Mouse (Mus musculus): Measurements from ENCODE around the gene Snx3.

Snx3 gene

DNA sequence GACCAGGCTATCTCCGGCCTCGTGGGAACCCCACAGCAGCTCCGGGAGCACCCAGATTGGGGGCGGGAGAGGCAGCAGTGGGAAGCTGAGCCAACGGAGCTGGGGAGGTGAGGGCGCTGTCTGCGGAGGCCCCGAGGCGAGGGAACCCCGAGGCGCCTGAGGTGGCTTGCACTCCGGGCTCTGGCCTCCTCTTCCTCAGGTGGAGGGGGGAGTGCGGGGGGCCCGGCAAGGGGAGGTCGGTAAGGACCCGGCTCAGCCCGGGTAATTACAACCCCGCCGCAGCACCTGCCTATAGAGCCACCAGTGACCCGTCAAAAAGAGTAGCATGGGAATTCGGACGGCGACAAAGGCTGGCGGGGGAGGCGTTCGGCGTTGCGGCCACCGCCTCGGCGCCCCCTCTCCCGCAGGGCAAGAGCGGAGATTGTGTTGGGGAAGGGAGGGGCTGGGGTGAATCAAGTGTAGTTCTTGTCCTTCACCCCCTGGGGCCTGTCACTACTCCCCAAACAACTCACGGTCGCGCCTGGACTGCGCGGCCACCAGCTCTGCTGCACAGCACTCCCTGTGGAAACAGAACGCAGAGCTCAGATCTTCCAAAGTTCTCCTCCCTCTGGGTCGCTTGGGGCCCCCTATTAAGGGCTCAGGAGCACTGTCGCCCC, 77.8 kb downstream of the Snx3 start:
- DNase-seq, result no peak

GRCm38 (mm10) chr10:42580131-42580950, 78.5 kb downstream of the Snx3 start:
- DNase-seq, result no peak

DNA sequence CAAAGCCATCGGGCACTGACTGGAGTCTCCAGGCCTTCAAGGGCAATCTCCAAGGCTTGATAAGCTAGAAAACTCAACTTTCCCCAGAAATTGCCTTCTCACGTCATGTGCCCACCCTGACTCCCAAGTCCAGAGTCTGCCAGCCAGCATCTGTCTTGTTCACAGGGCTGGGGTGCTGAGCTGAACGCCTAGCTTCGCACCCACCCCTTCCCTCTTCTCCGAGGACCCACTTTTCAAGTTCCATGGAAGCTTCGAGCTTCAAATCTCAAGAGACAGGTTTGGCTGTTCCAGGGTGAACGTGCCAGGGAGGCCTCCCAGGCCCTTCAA, 79.1 kb downstream of the Snx3 start:
- DNase-seq, result no peak

GRCm38 (mm10) chr10:42581694-42582565, 80.1 kb downstream of the Snx3 start:
- no peak for DNase-seq

- DNase-seq, result no peak
Measured at GRCm38 (mm10) chr10:42582566-42583110, 80.8 kb downstream of the Snx3 start.

- no peak for DNase-seq
Measured at GRCm38 (mm10) chr10:42583157-42583872, 81.5 kb downstream of the Snx3 start, which contains the start of the genes Nr2e1 and Ostm1. Gene Nr2e1 (minus strand): TSS chr10:42583632. Gene Ostm1 (plus strand): TSS chr10:42583822.

GRCm38 (mm10) chr10:42583902-42584435, 82.1 kb downstream of the Snx3 start:
- DNase-seq, result no peak

DNA sequence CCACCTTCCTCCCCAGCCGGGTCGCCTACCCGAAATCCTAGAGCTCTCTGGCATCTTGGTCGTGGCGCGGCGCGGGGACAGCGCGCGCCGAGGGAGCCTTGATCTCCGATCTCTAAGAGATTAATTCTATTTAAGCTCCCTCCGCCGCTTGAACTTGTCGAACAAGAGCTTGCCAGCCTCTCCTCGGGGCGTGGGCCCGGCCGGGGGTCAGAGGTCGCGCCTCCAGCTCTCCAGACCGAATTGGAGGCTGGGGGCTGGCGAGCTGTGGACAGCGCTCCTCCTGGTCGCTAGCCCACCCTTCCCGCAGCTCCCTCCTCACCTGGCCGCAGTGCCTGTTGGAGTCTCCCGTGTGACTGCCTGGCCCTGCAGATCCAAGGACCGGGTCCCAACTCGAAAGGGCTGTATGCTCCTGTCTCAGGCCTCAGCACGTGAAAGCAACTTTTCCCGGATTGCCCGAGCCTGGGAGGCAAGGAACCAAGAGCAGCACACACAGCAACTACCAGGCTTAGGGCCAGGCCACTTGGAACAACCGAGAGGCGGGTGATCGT, 82.7 kb downstream of the Snx3 start:
- DNase-seq, result no peak
